Mouse (Mus musculus) left cerebral cortex, adult 11 months (tissue): ENCODE data around the gene Olfr1020.

ENCODE experiments used
- DNase-seq: peaks from one replicate; pipeline ENCODE4 v3.0.0; 2022; ENCODE audit warnings: low spot score

The Olfr1020 gene

GRCm38 (mm10) chr2:85846730-85847129 lies at the start of gene Olfr1020:
Olfr1020 (plus strand) TSS chr2:85847030.
- no peak for DNase-seq

GRCm38 (mm10) chr2:85802444-85802843 lies 44.4 kb upstream of the Olfr1020 start, which contains the start of gene Olfr1016:
Olfr1016 (minus strand) TSS chr2:85802544.
- no peak for DNase-seq

- DNase-seq: no peak
These were observed 42.3 kb upstream of the Olfr1020 start for GRCm38 (mm10) chr2:85804501-85804900.

GRCm38 (mm10) chr2:85818179-85818578 lies 28.7 kb upstream of the Olfr1020 start, which contains the start of gene Olfr1018:
Olfr1018 (plus strand) TSS chr2:85818479.
- DNase-seq: no peak

- DNase-seq: no peak
These were observed 1.4 kb upstream of the Olfr1020 start, which contains the start of gene Olfr1019 for GRCm38 (mm10) chr2:85845383-85845782. Olfr1019 (minus strand) TSS chr2:85845483.

- no peak for DNase-seq
These were observed 21.5 kb downstream of the Olfr1020 start, which contains the start of gene Olfr1022 for GRCm38 (mm10) chr2:85868294-85868693. Olfr1022 (plus strand) TSS chr2:85868594.

- no peak for DNase-seq
These were observed 38.5 kb downstream of the Olfr1020 start, which contains the start of gene Olfr1023 for GRCm38 (mm10) chr2:85885340-85885739. Olfr1023 (plus strand) TSS chr2:85885640.
